Mouse (Mus musculus): ENCODE data around the gene Prps2. TPM values are rescaled to one million over a fixed set of nuclear protein-coding genes. Genes with fewer than 3 reads are reported as not detected.

The Prps2 gene
- polyA plus RNA-seq, 1 experiment: 8.3 TPM

DNA sequence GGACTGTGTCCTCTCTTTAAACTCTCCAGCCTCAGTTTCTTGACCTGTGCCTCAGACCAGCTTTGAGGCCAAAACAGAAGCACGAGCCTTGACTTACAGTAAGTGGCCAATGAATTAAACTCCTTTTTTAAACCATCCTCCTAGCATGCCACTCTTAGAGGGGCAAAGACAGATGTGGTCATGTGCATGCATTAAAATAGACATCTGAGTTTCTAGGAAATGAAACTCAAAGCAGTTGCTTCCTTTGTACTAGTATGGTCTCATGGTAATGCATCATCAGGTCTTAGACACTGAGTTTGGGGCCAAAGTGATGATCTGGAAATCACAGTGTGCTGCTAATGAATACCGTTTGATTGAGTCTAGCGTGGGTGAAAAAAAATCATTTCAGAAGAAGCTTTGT, 54.0 kb downstream of the Prps2 start:
- TF ChIP-seq FOSL1 (IDR thresholded peaks at IDR 0.05; ENCODE audit: insufficient read depth, low read length, poor library complexity, severe bottlenecking) (no peak), USF1 (IDR thresholded peaks at IDR 0.05; ENCODE audit: low read depth) (no peak), MAX (IDR thresholded peaks at IDR 0.05) (no peak), MYOG (IDR thresholded peaks at IDR 0.05; ENCODE audit: control insufficient read depth, extremely low read depth, insufficient read length) (no peak), MYOD1 (IDR thresholded peaks at IDR 0.05; ENCODE audit: control insufficient read depth, insufficient read length, low read depth) (no peak), CEBPB (IDR thresholded peaks at IDR 0.05; ENCODE audit: low read depth) (no peak), CTCF (IDR thresholded peaks at IDR 0.05; ENCODE audit: control insufficient read depth, insufficient read depth, insufficient read length) (no peak)

DNA sequence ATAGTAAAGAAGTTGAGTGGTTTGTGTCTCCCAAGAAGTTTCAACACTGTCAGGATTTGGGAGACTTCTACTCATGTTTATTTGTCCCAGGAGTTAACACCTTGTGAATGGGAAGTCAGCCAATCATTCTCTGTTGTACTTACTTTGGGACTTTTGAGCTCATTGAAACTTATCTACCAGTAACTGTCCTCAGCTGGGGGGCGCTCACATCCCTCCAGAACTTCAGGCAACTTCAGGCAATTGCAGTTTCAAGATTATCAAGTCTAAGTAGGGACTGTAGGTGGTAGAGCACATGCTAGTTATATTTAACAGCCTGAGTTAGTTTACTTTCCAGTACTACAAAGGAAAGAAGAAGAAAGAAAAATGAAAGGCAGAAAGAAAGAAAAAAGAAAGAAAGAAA, 58.8 kb downstream of the Prps2 start:
- Histone ChIP-seq H3K79me3 (ENCODE audit: low read depth) (no peaks in the 10 kb centered on the region), H3K36me3 (ENCODE audit: control insufficient read depth, insufficient read depth) (no peaks in the 10 kb centered on the region), H3ac (ENCODE audit: control insufficient read depth, insufficient read length, low read depth) (no peak overlapping the region), H3K79me2 (ENCODE audit: control insufficient read depth, insufficient read depth) (no peaks in the 10 kb centered on the region), H3K4me3 (ENCODE audit: insufficient read depth, poor library complexity, severe bottlenecking) (no peak overlapping the region), H3K27me3 (ENCODE audit: control insufficient read depth, insufficient read depth, insufficient read length) (no peaks in the 10 kb centered on the region)
- TF ChIP-seq FOSL1 (IDR thresholded peaks at IDR 0.05; ENCODE audit: insufficient read depth, low read length, poor library complexity, severe bottlenecking) (no peak), CEBPB (IDR thresholded peaks at IDR 0.05; ENCODE audit: low read depth) (no peak), MYOD1 (IDR thresholded peaks at IDR 0.05; ENCODE audit: control insufficient read depth, insufficient read length, low read depth) (no peak), CTCF (IDR thresholded peaks at IDR 0.05; ENCODE audit: control insufficient read depth, insufficient read depth, insufficient read length) (no peak), MYOG (IDR thresholded peaks at IDR 0.05; ENCODE audit: control insufficient read depth, extremely low read depth, insufficient read length) (no peak), USF1 (IDR thresholded peaks at IDR 0.05; ENCODE audit: low read depth) (no peak), MAX (IDR thresholded peaks at IDR 0.05) (no peak)

More for the DNA sequence above, 54.0 kb downstream of the Prps2 start:
- Histone ChIP-seq H3K79me3 (ENCODE audit: low read depth) (no peaks in the 10 kb centered on the region), H3K79me2 (ENCODE audit: control insufficient read depth, insufficient read depth) (no peaks in the 10 kb centered on the region), H3K27me3 (ENCODE audit: control insufficient read depth, insufficient read depth, insufficient read length) (no peaks in the 10 kb centered on the region), H3ac (ENCODE audit: control insufficient read depth, insufficient read length, low read depth) (no peak overlapping the region), H3K36me3 (ENCODE audit: control insufficient read depth, insufficient read depth) (no peaks in the 10 kb centered on the region), H3K4me3 (ENCODE audit: insufficient read depth, poor library complexity, severe bottlenecking) (no peak overlapping the region)

DNA sequence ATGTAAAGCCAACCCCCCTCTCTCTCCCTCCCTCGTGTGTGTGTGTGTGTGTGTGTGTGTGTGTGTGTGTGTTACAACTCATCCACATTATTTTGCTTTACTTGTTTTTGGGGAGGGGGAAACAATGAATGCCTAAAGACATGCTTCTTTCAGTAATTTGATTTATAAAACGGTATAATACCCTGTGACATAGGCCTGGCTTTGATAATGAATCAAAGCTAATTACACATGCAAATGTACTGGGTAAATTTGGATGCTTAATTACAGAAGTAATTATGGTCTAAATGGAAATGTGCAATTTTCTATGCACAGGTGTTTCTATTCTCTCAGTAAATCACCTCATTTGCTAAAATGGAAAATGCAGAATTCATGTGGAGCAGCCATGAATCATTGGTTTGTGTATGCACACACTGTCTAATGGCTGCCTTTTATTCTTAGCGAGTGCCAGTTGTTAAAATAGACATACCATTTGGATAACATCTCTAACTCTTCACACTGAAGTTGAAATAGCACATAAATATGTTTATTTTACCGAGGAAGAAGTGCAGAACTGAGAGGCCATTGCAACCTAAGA, 61.2 kb downstream of the Prps2 start:
- no peaks in the 10 kb centered on the region for H3K27me3 ChIP-seq (ENCODE audit: control insufficient read depth, insufficient read depth, insufficient read length)
- TF ChIP-seq MAX (IDR thresholded peaks at IDR 0.05) (no peak), MYOD1 (IDR thresholded peaks at IDR 0.05; ENCODE audit: control insufficient read depth, insufficient read length, low read depth) (no peak), CTCF (IDR thresholded peaks at IDR 0.05; ENCODE audit: control insufficient read depth, insufficient read depth, insufficient read length) (no peak), FOSL1 (IDR thresholded peaks at IDR 0.05; ENCODE audit: insufficient read depth, low read length, poor library complexity, severe bottlenecking) (no peak), USF1 (IDR thresholded peaks at IDR 0.05; ENCODE audit: low read depth) (no peak), CEBPB (IDR thresholded peaks at IDR 0.05; ENCODE audit: low read depth) (no peak), MYOG (IDR thresholded peaks at IDR 0.05; ENCODE audit: control insufficient read depth, extremely low read depth, insufficient read length) (no peak)
- no peaks in the 10 kb centered on the region for H3K36me3 ChIP-seq (ENCODE audit: control insufficient read depth, insufficient read depth)
- H3K79me2 ChIP-seq (ENCODE audit: control insufficient read depth, insufficient read depth): no peaks in the 10 kb centered on the region
- no peak overlapping the region for H3K4me3 ChIP-seq (ENCODE audit: insufficient read depth, poor library complexity, severe bottlenecking)
- H3ac ChIP-seq (ENCODE audit: control insufficient read depth, insufficient read length, low read depth): no peak overlapping the region
- no peaks in the 10 kb centered on the region for H3K79me3 ChIP-seq (ENCODE audit: low read depth)

DNA sequence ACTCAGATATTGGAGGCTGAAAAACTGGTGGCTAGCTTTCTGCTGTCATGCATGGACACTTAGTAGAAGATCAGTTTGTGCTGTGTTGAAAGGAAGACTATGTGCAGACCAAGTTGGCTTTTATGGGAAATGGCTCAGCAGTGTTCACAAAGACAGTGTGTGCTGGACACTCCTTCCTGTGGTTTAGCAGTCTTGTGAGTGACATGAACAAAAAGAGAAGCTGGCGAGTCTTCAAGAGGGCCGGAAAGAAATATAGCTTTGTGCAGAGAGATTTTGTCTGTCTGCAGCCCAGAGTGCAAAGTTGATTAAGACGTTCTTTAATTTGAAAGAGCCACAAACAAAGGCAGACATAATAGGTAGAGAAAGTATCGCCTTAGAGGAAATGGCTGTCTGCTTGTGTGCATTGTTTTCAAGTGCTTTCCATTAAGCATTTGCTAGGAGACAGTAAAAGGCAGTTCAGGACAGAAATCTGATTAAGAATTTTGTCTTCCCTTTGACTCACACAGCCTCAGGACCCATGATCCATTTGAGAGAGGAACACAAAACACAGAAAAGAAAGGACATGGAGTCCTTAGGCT, 63.6 kb downstream of the Prps2 start:
- H3K79me3 ChIP-seq (ENCODE audit: low read depth): no peaks in the 10 kb centered on the region
- no peak overlapping the region for H3K4me3 ChIP-seq (ENCODE audit: insufficient read depth, poor library complexity, severe bottlenecking)
- no peak for TF ChIP-seq MYOD1 (IDR thresholded peaks at IDR 0.05; ENCODE audit: control insufficient read depth, insufficient read length, low read depth)
- TF ChIP-seq MAX (IDR thresholded peaks at IDR 0.05): no peak
- no peak for TF ChIP-seq CTCF (IDR thresholded peaks at IDR 0.05; ENCODE audit: control insufficient read depth, insufficient read depth, insufficient read length)
- TF ChIP-seq USF1 (IDR thresholded peaks at IDR 0.05; ENCODE audit: low read depth): no peak
- TF ChIP-seq FOSL1 (IDR thresholded peaks at IDR 0.05; ENCODE audit: insufficient read depth, low read length, poor library complexity, severe bottlenecking): no peak
- no peak for TF ChIP-seq CEBPB (IDR thresholded peaks at IDR 0.05; ENCODE audit: low read depth)
- no peak for TF ChIP-seq MYOG (IDR thresholded peaks at IDR 0.05; ENCODE audit: control insufficient read depth, extremely low read depth, insufficient read length)
- H3K27me3 ChIP-seq (ENCODE audit: control insufficient read depth, insufficient read depth, insufficient read length): no peaks in the 10 kb centered on the region
- no peaks in the 10 kb centered on the region for H3K79me2 ChIP-seq (ENCODE audit: control insufficient read depth, insufficient read depth)
- no peaks in the 10 kb centered on the region for H3K36me3 ChIP-seq (ENCODE audit: control insufficient read depth, insufficient read depth)
- H3ac ChIP-seq (ENCODE audit: control insufficient read depth, insufficient read length, low read depth): no peak overlapping the region

DNA sequence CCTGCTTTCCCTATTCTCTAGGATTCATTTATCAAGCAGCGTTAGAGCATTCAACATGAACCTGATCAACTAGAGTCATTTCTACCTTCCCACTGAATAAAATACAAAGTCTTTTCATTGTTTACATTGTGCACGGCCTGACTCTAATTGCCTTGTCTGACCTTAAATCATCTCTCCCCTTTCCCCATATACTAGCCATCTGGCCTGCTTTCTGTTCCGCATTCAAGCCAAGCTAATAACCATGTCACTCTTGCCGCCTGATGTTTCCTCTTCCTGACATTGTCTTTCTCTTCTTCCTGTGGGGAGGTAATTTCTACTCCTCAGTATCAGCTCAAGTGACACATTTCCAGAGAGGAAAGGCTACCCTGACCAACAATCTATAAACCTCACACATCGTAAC, 66.8 kb downstream of the Prps2 start:
- H3ac ChIP-seq (ENCODE audit: control insufficient read depth, insufficient read length, low read depth): no peak overlapping the region
- H3K36me3 ChIP-seq (ENCODE audit: control insufficient read depth, insufficient read depth): no peaks in the 10 kb centered on the region
- H3K79me3 ChIP-seq (ENCODE audit: low read depth): no peaks in the 10 kb centered on the region
- H3K4me3 ChIP-seq (ENCODE audit: insufficient read depth, poor library complexity, severe bottlenecking): no peak overlapping the region
- TF ChIP-seq MYOG (IDR thresholded peaks at IDR 0.05; ENCODE audit: control insufficient read depth, extremely low read depth, insufficient read length) (no peak), MAX (IDR thresholded peaks at IDR 0.05) (no peak), MYOD1 (IDR thresholded peaks at IDR 0.05; ENCODE audit: control insufficient read depth, insufficient read length, low read depth) (no peak), USF1 (IDR thresholded peaks at IDR 0.05; ENCODE audit: low read depth) (no peak), FOSL1 (IDR thresholded peaks at IDR 0.05; ENCODE audit: insufficient read depth, low read length, poor library complexity, severe bottlenecking) (no peak), CEBPB (IDR thresholded peaks at IDR 0.05; ENCODE audit: low read depth) (no peak), CTCF (IDR thresholded peaks at IDR 0.05; ENCODE audit: control insufficient read depth, insufficient read depth, insufficient read length) (no peak)
- no peaks in the 10 kb centered on the region for H3K27me3 ChIP-seq (ENCODE audit: control insufficient read depth, insufficient read depth, insufficient read length)
- no peaks in the 10 kb centered on the region for H3K79me2 ChIP-seq (ENCODE audit: control insufficient read depth, insufficient read depth)
